In genomic region chr3:85603811-85604210, GRCm38 (mm10) we compare ENCODE assay signal across 24 mouse cellular contexts. TPM values are rescaled to one million over a fixed set of nuclear protein-coding genes. Genes with fewer than 3 reads are reported as not detected.
A peak's percentile ranks its signal among the peaks of the same experiment; 100 is the strongest.
DNase-seq lines count a peak whose midpoint lies in the region; ATAC-seq lines count a peak whose summit lies in the region.
"Had no signal": no experiment of that assay in that cellular context is flagged by ENCODE, and none has a peak within 500 bp of the region (broad histone marks: within the 10 kb centered on the region; RNA-seq: fewer than 3 reads in every experiment).

No protein-coding gene starts in this region.

- no peaks in the 10 kb centered on the region for H3K27me3 ChIP-seq in forebrain, embryonic 11.5 days (ENCODE audit: control insufficient read depth, insufficient read depth, low read length)
- H3K27me3 ChIP-seq in forebrain, embryonic 10.5 days (ENCODE audit: poor library complexity, severe bottlenecking): no peaks in the 10 kb centered on the region
- H3K27me3 ChIP-seq in hindbrain, embryonic 15.5 days: no peaks in the 10 kb centered on the region
- no peaks in the 10 kb centered on the region for H3K27me3 ChIP-seq in hindbrain, embryonic 12.5 days
- H3K27me3 ChIP-seq in limb, embryonic 10.5 days (ENCODE audit: low read depth, poor library complexity, severe bottlenecking): no peaks in the 10 kb centered on the region
- H3K27me3 ChIP-seq: embryonic facial prominence, embryonic 12.5 days; forebrain, embryonic 15.5 days; hindbrain, embryonic 13.5 days; Patski had no signal

- H3K4me1 ChIP-seq in forebrain, embryonic 11.5 days (replicated peaks; ENCODE audit: control insufficient read depth, insufficient read depth, low read length): peaks cover 24% of the 10 kb centered on the region
- H3K4me1 ChIP-seq in forebrain, embryonic 10.5 days: peaks cover 40% of the 10 kb centered on the region
- H3K4me1 ChIP-seq in hindbrain, embryonic 15.5 days (replicated peaks): peaks cover 17% of the 10 kb centered on the region
- peaks cover 12% of the 10 kb centered on the region for H3K4me1 ChIP-seq in hindbrain, embryonic 12.5 days
- peaks cover 47% of the 10 kb centered on the region for H3K4me1 ChIP-seq in limb, embryonic 10.5 days

- H3K27ac ChIP-seq in forebrain, embryonic 11.5 days (ENCODE audit: low read depth, low read length): no peak overlapping the region
- H3K27ac ChIP-seq in forebrain, embryonic 10.5 days: no peak overlapping the region
- 0 out of 2 replicates have a peak overlapping the region, but pooled peaks have one; percentile 5 for H3K27ac ChIP-seq in hindbrain, embryonic 15.5 days (replicated peaks)
- no peak overlapping the region for H3K27ac ChIP-seq in hindbrain, embryonic 12.5 days
- peak overlapping the region; percentile 61 for H3K27ac ChIP-seq in limb, embryonic 10.5 days
- H3K27ac ChIP-seq: embryonic facial prominence, embryonic 12.5 days; forebrain, embryonic 15.5 days; hindbrain, embryonic 13.5 days had no signal

- peak; percentile 49; the same call in 1 of the 2 replicates for ATAC-seq in forebrain, embryonic 11.5 days (replicated peaks; ENCODE audit: low FRiP score)
- ATAC-seq in hindbrain, embryonic 15.5 days (ENCODE audit: low FRiP score, low read depth): no peak
- no peak for ATAC-seq in hindbrain, embryonic 12.5 days (ENCODE audit: low FRiP score)
- ATAC-seq: activated CD4-positive, CD25-positive, alpha-beta regulatory T cell, adult 4 months; CD4-positive, CD25-positive, alpha-beta regulatory T cell, adult 4 months; forebrain, embryonic 15.5 days; intestine, postnatal 0 days; Patski had no signal

- no peak overlapping the region for H3K4me3 ChIP-seq in forebrain, embryonic 11.5 days (ENCODE audit: low read depth, low read length)
- no peak overlapping the region for H3K4me3 ChIP-seq in forebrain, embryonic 10.5 days
- H3K4me3 ChIP-seq in hindbrain, embryonic 15.5 days: no peak overlapping the region
- H3K4me3 ChIP-seq in hindbrain, embryonic 12.5 days: no peak overlapping the region
- H3K4me3 ChIP-seq in limb, embryonic 10.5 days: no peak overlapping the region
- H3K4me3 ChIP-seq: embryonic facial prominence, embryonic 12.5 days; forebrain, embryonic 15.5 days; heart, embryonic 10.5 days; hindbrain, embryonic 13.5 days had no signal

- H3K9me3 ChIP-seq in forebrain, embryonic 11.5 days (ENCODE audit: control insufficient read depth, low read length): no peaks in the 10 kb centered on the region
- H3K9me3 ChIP-seq in forebrain, embryonic 10.5 days: no peaks in the 10 kb centered on the region
- no peaks in the 10 kb centered on the region for H3K9me3 ChIP-seq in hindbrain, embryonic 15.5 days
- no peaks in the 10 kb centered on the region for H3K9me3 ChIP-seq in hindbrain, embryonic 12.5 days (replicated peaks)
- no peaks in the 10 kb centered on the region for H3K9me3 ChIP-seq in limb, embryonic 10.5 days (replicated peaks)
- H3K9me3 ChIP-seq: embryonic facial prominence, embryonic 12.5 days; forebrain, embryonic 15.5 days; G1E; heart, embryonic 10.5 days; hindbrain, embryonic 13.5 days had no signal

- DNase-seq in forebrain, embryonic 11.5 days (ENCODE audit: low spot score): peak; percentile 49
- no peak for DNase-seq in forebrain, embryonic 10.5 days (ENCODE audit: extremely low spot score, low spot score)
- DNase-seq in limb, embryonic 10.5 days (ENCODE audit: low spot score): no peak
- DNase-seq in retina, embryonic 14.5 days (ENCODE audit: low spot score): peak; percentile 43
- no peak for DNase-seq in lung, postnatal 25 days (ENCODE audit: low spot score)
- no peak for DNase-seq in embryo, embryonic 10 days (ENCODE audit: low spot score)
- DNase-seq: adrenal gland, postnatal 25 days; B cell, adult 2 months; cerebellum, adult 2 months; cerebellum, postnatal 10 days; gastrocnemius, postnatal 25 days; heart, postnatal 10 days; heart, postnatal 4 days had no signal

- no peak overlapping the region for H3K4me2 ChIP-seq in forebrain, embryonic 11.5 days (ENCODE audit: low read depth, low read length, severe bottlenecking)
- H3K4me2 ChIP-seq in hindbrain, embryonic 15.5 days: no peak overlapping the region
- no peak overlapping the region for H3K4me2 ChIP-seq in hindbrain, embryonic 12.5 days (replicated peaks)
- H3K4me2 ChIP-seq: embryonic facial prominence, embryonic 12.5 days; forebrain, embryonic 15.5 days; hindbrain, embryonic 13.5 days had no signal

- H3K36me3 ChIP-seq in forebrain, embryonic 11.5 days (ENCODE audit: control insufficient read depth, insufficient read depth, low read length): no peaks in the 10 kb centered on the region
- peaks cover 10% of the 10 kb centered on the region for H3K36me3 ChIP-seq in forebrain, embryonic 10.5 days (replicated peaks)
- H3K36me3 ChIP-seq in hindbrain, embryonic 15.5 days: no peaks in the 10 kb centered on the region
- H3K36me3 ChIP-seq in hindbrain, embryonic 12.5 days: no peaks in the 10 kb centered on the region
- peaks cover 6% of the 10 kb centered on the region; the same call in 1 of the 2 replicates for H3K36me3 ChIP-seq in limb, embryonic 10.5 days
- H3K36me3 ChIP-seq: forebrain, embryonic 15.5 days had no signal

- H3K9ac ChIP-seq in forebrain, embryonic 11.5 days (ENCODE audit: low read length): no peak overlapping the region
- no peak overlapping the region for H3K9ac ChIP-seq in hindbrain, embryonic 15.5 days
- no peak overlapping the region for H3K9ac ChIP-seq in hindbrain, embryonic 12.5 days
- H3K9ac ChIP-seq: embryonic facial prominence, embryonic 12.5 days; forebrain, embryonic 15.5 days; hindbrain, embryonic 13.5 days had no signal

- 80% methylated on average over 1 of the region's 1 CpGs for WGBS in forebrain, embryonic 11.5 days
- WGBS in forebrain, embryonic 10.5 days: 95% methylated on average over 1 of the region's 1 CpGs
- WGBS in hindbrain, embryonic 15.5 days: 77% methylated on average over 1 of the region's 1 CpGs
- 87% methylated on average over 1 of the region's 1 CpGs for WGBS in hindbrain, embryonic 12.5 days
- 92% methylated on average over 1 of the region's 1 CpGs for WGBS in limb, embryonic 10.5 days

RNA-seq across cellular contexts. Expression of gene Gatb, which starts 29.9 kb away (rescaled TPM):
- polyA plus RNA-seq in forebrain, embryonic 11.5 days (2014; fragmentation: Nextera tagmentation; extraction: Ambion mirVana): 25.6 and 26.8 TPM in 2 replicates
- 29.0 and 30.5 TPM in 2 replicates for polyA plus RNA-seq in forebrain, embryonic 10.5 days (2016; fragmentation: Nextera tagmentation; extraction: Ambion mirVana)
- 20.1 and 21.3 TPM in 2 replicates for polyA plus RNA-seq in hindbrain, embryonic 15.5 days (2015; fragmentation: Nextera tagmentation; extraction: Ambion mirVana)
- polyA plus RNA-seq in hindbrain, embryonic 12.5 days (2016; fragmentation: Nextera tagmentation; extraction: Ambion mirVana): 20.0 and 24.1 TPM in 2 replicates
- polyA plus RNA-seq in limb, embryonic 10.5 days (2016; fragmentation: Nextera tagmentation; extraction: Ambion mirVana): 26.5 and 29.5 TPM in 2 replicates

Comparison
In these comparisons a context has a peak if more than half of its experiments do, and no peak if none do; other contexts are left out.
1. DNase-seq: peak in forebrain, embryonic 11.5 days (single experiment) and retina, embryonic 14.5 days (single experiment); none in forebrain, embryonic 10.5 days (single experiment), limb, embryonic 10.5 days (single experiment), lung, postnatal 25 days (single experiment) and embryo, embryonic 10 days (single experiment).
2. H3K27ac ChIP-seq: peak in hindbrain, embryonic 15.5 days (single experiment) and limb, embryonic 10.5 days (single experiment); none in forebrain, embryonic 11.5 days (single experiment), forebrain, embryonic 10.5 days (single experiment) and hindbrain, embryonic 12.5 days (single experiment).